Mouse (Mus musculus) heart, postnatal 0 days (tissue): ENCODE data around the gene Ehmt1. TPM values are rescaled to one million over a fixed set of nuclear protein-coding genes. Genes with fewer than 3 reads are reported as not detected.

Experiments used
- ATAC-seq: fragments of 200-750 bp; cut with Nextera tagmentation; 2 replicates; pipeline ENCODE4 v1.8.0; 2017; ENCODE audit warnings: low read depth, moderate number of reproducible peaks, moderate library complexity; ENCODE audit not compliant: insufficient read depth
- DNase-seq: peaks from one replicate; pipeline ENCODE4 v3.0.0-alpha.2; 2016; ENCODE audit warnings: low spot score
- H3K27ac ChIP-seq: fragments of 300-500 bp; sonication (generic); 2 replicates; pipeline ENCODE4 v1.5.1; 2014; ENCODE audit warnings: low read depth, mild to moderate bottlenecking
- H3K27me3 ChIP-seq: fragments of 300-500 bp; sonication (generic); 2 replicates; pipeline ENCODE4 v1.6.1; 2014; ENCODE audit warnings: low read length, mixed read lengths; ENCODE audit not compliant: control insufficient read depth, insufficient read depth
- H3K36me3 ChIP-seq: fragments of 300-500 bp; sonication (generic); replicated peaks from 2 replicates; pipeline ENCODE4 v1.6.1; 2014; ENCODE audit warnings: low read length, mixed read lengths; ENCODE audit not compliant: control insufficient read depth, insufficient read depth
- H3K4me1 ChIP-seq: fragments of 300-500 bp; sonication (generic); 2 replicates; pipeline ENCODE4 v1.6.1; 2014; ENCODE audit warnings: antibody characterized with exemption; ENCODE audit not compliant: control insufficient read depth, insufficient read depth
- H3K4me2 ChIP-seq: fragments of 300-500 bp; sonication (generic); 2 replicates; pipeline ENCODE4 v1.6.1; 2014; ENCODE audit warnings: low read depth, mild to moderate bottlenecking, low read length, moderate library complexity
- H3K4me3 ChIP-seq: fragments of 300-500 bp; sonication (generic); 2 replicates; pipeline ENCODE4 v1.5.1; 2014; ENCODE audit warnings: low read depth, low read length
- H3K9ac ChIP-seq: fragments of 300-500 bp; sonication (generic); replicated peaks from 2 replicates; pipeline ENCODE4 v1.6.1; 2014; ENCODE audit warnings: low read depth, low read length, mixed read lengths
- H3K9me3 ChIP-seq: fragments of 300-500 bp; sonication (generic); replicated peaks from 2 replicates; pipeline ENCODE4 v1.6.1; 2016; ENCODE audit warnings: low read length; ENCODE audit not compliant: control insufficient read depth
- CTCF ChIP-seq: IDR thresholded peaks from 2 replicates; pipeline ENCODE4 v1.5.1; 2016; ENCODE audit warnings: antibody characterized with exemption, control low read depth, low read depth
- EP300 ChIP-seq: IDR thresholded peaks from 2 replicates; pipeline ENCODE4 v1.6.1; 2016; ENCODE audit warnings: antibody characterized with exemption, low read depth
- WGBS: fragments of 180-500 bp; shearing (Covaris S2); extraction: QIAGEN DNeasy Blood & Tissue Kit; methylation state at CpG from one replicate; pipeline ENCODE4 v1.1.7; 2014; 5-methylcytosine and 5-hydroxymethylcytosine counted together
- microRNA-seq: library from miRNA; unstranded; fragments of <30 nt; microRNA quantifications from one replicate; pipeline ENCODE4, GENCODE M21; 2016
- polyA plus RNA-seq: library from polyadenylated mRNA; unstranded; fragments of >200 nt; fragmentation: Nextera tagmentation; extraction: Ambion mirVana; gene quantifications from 2 replicates; pipeline ENCODE4 v1.2.1, GENCODE M21; 2015
- total RNA-seq: library from RNA; depleted of rRNA; stranded (reverse); fragments of >200 nt; gene quantifications from 2 replicates; pipeline ENCODE4 v1.2.3, GENCODE M21; 2014; ENCODE audit warnings: low replicate concordance; rRNA removed

Ehmt1 gene
- total and polyA plus RNA-seq, 2 experiments from 2014 or later, result 34.7 to 49.8 TPM

DNA sequence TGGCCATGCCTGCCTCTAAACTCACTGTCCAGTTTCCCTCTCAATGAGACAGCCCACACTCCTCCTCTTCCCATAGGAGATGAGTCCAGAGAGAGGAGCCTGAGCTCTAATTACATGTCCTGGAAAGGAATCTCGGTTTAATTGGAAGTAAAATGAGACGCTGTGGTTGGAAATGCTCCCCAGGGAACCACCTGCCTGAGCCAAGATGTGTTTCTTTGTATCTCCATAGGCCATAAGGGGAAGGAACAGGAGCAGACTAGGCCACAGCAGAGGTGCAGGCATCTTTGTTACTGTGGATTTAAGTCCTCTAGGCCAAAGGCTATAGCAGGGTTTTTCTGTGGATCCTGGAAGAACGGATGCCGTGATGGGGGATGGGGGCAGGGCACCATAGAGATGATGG is 166.8 kb downstream of the Ehmt1 start:
- H3K27ac ChIP-seq, result no peak overlapping the region
- ATAC-seq (no peak), DNase-seq (no peak)
- no peak overlapping the region for H3K9ac ChIP-seq
- H3K4me3 ChIP-seq, result no peak overlapping the region
- no peak overlapping the region for H3K4me2 ChIP-seq
- no peaks in the 10 kb centered on the region for H3K27me3 ChIP-seq
- no peaks in the 10 kb centered on the region for H3K4me1 ChIP-seq
- WGBS, result 67% methylated on average over 4 of the region's 4 CpGs
- TF ChIP-seq EP300 (no peak), CTCF (no peak)
- H3K9me3 ChIP-seq, result no peaks in the 10 kb centered on the region
- H3K36me3 ChIP-seq, result no peaks in the 10 kb centered on the region

DNA sequence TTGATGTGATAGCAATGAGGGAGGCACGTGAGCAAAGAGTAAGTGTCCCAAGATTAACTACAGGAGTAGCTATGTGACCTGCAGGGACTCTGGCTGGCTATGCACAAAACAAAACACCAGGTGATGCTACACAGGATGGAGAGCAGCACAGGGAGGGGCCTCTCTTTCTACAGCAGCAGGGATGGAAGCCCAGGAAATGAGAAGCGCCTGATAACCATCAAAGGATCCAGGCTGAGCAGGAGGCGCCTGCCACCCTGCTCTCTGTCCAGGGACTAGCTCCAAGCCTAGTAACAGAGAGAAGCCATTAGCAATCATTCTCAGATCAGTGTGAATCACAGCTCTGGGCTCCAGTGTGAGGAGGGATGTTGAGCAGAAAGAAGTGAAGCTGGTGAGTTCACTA is 169.4 kb downstream of the Ehmt1 start:
- TF ChIP-seq EP300, result no peak
- no peak for TF ChIP-seq CTCF

DNA sequence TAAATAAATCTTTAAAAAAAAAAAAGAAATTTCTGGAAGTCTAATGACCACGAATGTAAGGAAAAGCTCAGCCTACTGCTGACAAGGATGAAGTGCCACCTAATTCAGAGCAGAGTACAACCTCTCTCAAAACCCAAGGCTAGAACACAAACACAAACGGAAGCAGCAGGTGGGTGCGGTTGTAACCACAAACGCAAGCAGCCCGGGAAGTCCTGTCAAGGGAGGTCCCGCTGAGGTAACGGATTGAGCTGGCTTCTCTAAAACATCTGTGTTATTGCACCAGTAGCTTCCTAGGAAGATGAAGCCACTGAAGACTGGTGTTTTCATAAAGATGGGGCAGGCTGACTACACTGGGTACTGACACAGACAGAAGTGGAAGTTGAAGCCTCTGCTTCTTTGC is 171.5 kb downstream of the Ehmt1 start:
- no peaks in the 10 kb centered on the region for H3K27me3 ChIP-seq
- no peak for ATAC-seq
- no peaks in the 10 kb centered on the region for H3K36me3 ChIP-seq
- H3K4me1 ChIP-seq, result no peaks in the 10 kb centered on the region
- no peak overlapping the region for H3K27ac ChIP-seq
- 59% methylated on average over 7 of the region's 7 CpGs for WGBS
- H3K9me3 ChIP-seq, result no peaks in the 10 kb centered on the region
- DNase-seq, result no peak
- no peak overlapping the region for H3K4me2 ChIP-seq
- TF ChIP-seq EP300 (no peak), CTCF (no peak)
- no peak overlapping the region for H3K4me3 ChIP-seq
- no peak overlapping the region for H3K9ac ChIP-seq

More for the DNA sequence above, 169.4 kb downstream of the Ehmt1 start:
- Histone ChIP-seq H3K27ac (no peak overlapping the region), H3K4me3 (no peak overlapping the region), H3K9me3 (no peaks in the 10 kb centered on the region), H3K4me2 (no peak overlapping the region), H3K36me3 (no peaks in the 10 kb centered on the region), H3K9ac (no peak overlapping the region), H3K4me1 (no peaks in the 10 kb centered on the region), H3K27me3 (no peaks in the 10 kb centered on the region)
- 50% methylated on average over 3 of the region's 3 CpGs for WGBS
- ATAC-seq, result no peak
- DNase-seq, result no peak

Small RNA genes within 50 kb of the gene (microRNA-seq; reads per million reads assigned to microRNA genes)
- gene Gm22875, result not detected

Other genes starting within 250 kb of the Ehmt1 start
- 0.31 TPM in 1 of 2 replicates, not detected in the other for gene Cacna1b, start 156.5 kb downstream of the Ehmt1 start, total RNA-seq
- gene Cacna1b, start 156.5 kb downstream of the Ehmt1 start, polyA plus RNA-seq, result 0.01 TPM in 1 of 2 replicates, not detected in the other
- gene Arrdc1, start 15.6 kb upstream of the Ehmt1 start, total RNA-seq, result 11.9 and 23.9 TPM in 2 replicates
- gene Arrdc1, start 15.6 kb upstream of the Ehmt1 start, polyA plus RNA-seq, result 10.2 and 12.2 TPM in 2 replicates
- gene Zmynd19, start 30.2 kb upstream of the Ehmt1 start, total RNA-seq, result 5.9 and 21.3 TPM in 2 replicates
- gene Zmynd19, start 30.2 kb upstream of the Ehmt1 start, polyA plus RNA-seq, result 5.6 and 6.0 TPM in 2 replicates
- 17.7 and 24.8 TPM in 2 replicates for gene Dph7, start 42.8 kb upstream of the Ehmt1 start, total RNA-seq
- 10.2 and 11.7 TPM in 2 replicates for gene Dph7, start 42.8 kb upstream of the Ehmt1 start, polyA plus RNA-seq
- gene Mrpl41, start 55.5 kb upstream of the Ehmt1 start, total RNA-seq, result 62.3 and 69.5 TPM in 2 replicates
- 194 and 197 TPM in 2 replicates for gene Mrpl41, start 55.5 kb upstream of the Ehmt1 start, polyA plus RNA-seq
- 10.0 and 19.5 TPM in 2 replicates for gene Pnpla7, start 56.4 kb upstream of the Ehmt1 start, total RNA-seq
- 9.5 and 10.9 TPM in 2 replicates for gene Pnpla7, start 56.4 kb upstream of the Ehmt1 start, polyA plus RNA-seq
- gene Nsmf, start 134.7 kb upstream of the Ehmt1 start, total RNA-seq, result 68.3 and 86.7 TPM in 2 replicates
- 33.5 and 36.0 TPM in 2 replicates for gene Nsmf, start 134.7 kb upstream of the Ehmt1 start, polyA plus RNA-seq
- gene Entpd8, start 160.7 kb upstream of the Ehmt1 start, total RNA-seq, result not detected in 2 replicates
- not detected in 2 replicates for gene Entpd8, start 160.7 kb upstream of the Ehmt1 start, polyA plus RNA-seq
- gene Noxa1, start 175.5 kb upstream of the Ehmt1 start, total RNA-seq, result not detected in 2 replicates
- gene Noxa1, start 175.5 kb upstream of the Ehmt1 start, polyA plus RNA-seq, result not detected in 2 replicates